Mouse (Mus musculus) adrenal gland, postnatal 14 days (tissue): Measurements from ENCODE around the gene Ppdpf. TPM values are rescaled to one million over a fixed set of nuclear protein-coding genes. Genes with fewer than 3 reads are reported as not detected.
A peak's percentile ranks its signal among the peaks of the same experiment; 100 is the strongest.

Experiments
- DNase-seq: peaks from one replicate; pipeline ENCODE4 v3.0.0; 2021; ENCODE audit warnings: mixed read lengths
- total RNA-seq: library from RNA; stranded (reverse); gene quantifications from 2 replicates; pipeline ENCODE4 v1.2.3, GENCODE M21; 2021

Ppdpf gene
- total RNA-seq, 1 experiment from 2014 or later, result 95.5 TPM

- no peak for DNase-seq
Observed at GRCm38 (mm10) chr2:181218881-181219485, 31.9 kb downstream of the Ppdpf start.

GRCm38 (mm10) chr2:181219538-181220216 lies 32.6 kb downstream of the Ppdpf start, which contains the start of gene Fndc11:
Gene Fndc11, plus strand, starts transcription at chr2:181220013.
- DNase-seq, result peak; percentile 89

GRCm38 (mm10) chr2:181220361-181220760 lies 33.3 kb downstream of the Ppdpf start:
- DNase-seq, result peak; percentile 47

GRCm38 (mm10) chr2:181224994-181225393 lies 37.9 kb downstream of the Ppdpf start:
- DNase-seq, result no peak

- DNase-seq, result no peak
Observed at GRCm38 (mm10) chr2:181227122-181227521, 40.1 kb downstream of the Ppdpf start.

GRCm38 (mm10) chr2:181228335-181228734 lies 41.3 kb downstream of the Ppdpf start:
- no peak for DNase-seq

GRCm38 (mm10) chr2:181231171-181231570 lies 44.1 kb downstream of the Ppdpf start:
- no peak for DNase-seq

- no peak for DNase-seq
Observed at GRCm38 (mm10) chr2:181233443-181233842, 46.4 kb downstream of the Ppdpf start.

- no peak for DNase-seq
Observed at GRCm38 (mm10) chr2:181234680-181235079, 47.6 kb downstream of the Ppdpf start.

GRCm38 (mm10) chr2:181235681-181236566 lies 48.9 kb downstream of the Ppdpf start:
- no peak for DNase-seq

GRCm38 (mm10) chr2:181237251-181238014 lies 50.4 kb downstream of the Ppdpf start:
- no peak for DNase-seq

- no peak for DNase-seq
Observed at GRCm38 (mm10) chr2:181238091-181238610, 51.1 kb downstream of the Ppdpf start.

Other genes with a start within 250 kb of the Ppdpf start
- 5.2 and 6.6 TPM in 2 replicates for gene Nkain4, start 232.5 kb upstream of the Ppdpf start, total RNA-seq
- gene Arfgap1, start 220.0 kb upstream of the Ppdpf start, total RNA-seq, result 47.9 and 54.8 TPM in 2 replicates
- 3.5 and 3.7 TPM in 2 replicates for gene Col20a1, start 200.7 kb upstream of the Ppdpf start, total RNA-seq
- gene Chrna4, start 143.7 kb upstream of the Ppdpf start, total RNA-seq, result 5.6 and 9.6 TPM in 2 replicates
- 6.0 and 6.8 TPM in 2 replicates for gene Kcnq2, start 51.9 kb upstream of the Ppdpf start, total RNA-seq
- 38.4 and 47.9 TPM in 2 replicates for gene Eef1a2, start 30.2 kb upstream of the Ppdpf start, total RNA-seq
- 0.11 TPM in 1 of 2 replicates, not detected in the other for gene Ptk6, start 15.5 kb downstream of the Ppdpf start, total RNA-seq
- gene Srms, start 25.9 kb downstream of the Ppdpf start, total RNA-seq, result 0.56 and 0.60 TPM in 2 replicates
- not detected in 2 replicates for gene Fndc11, start 32.8 kb downstream of the Ppdpf start, total RNA-seq
- gene Helz2, start 54.8 kb downstream of the Ppdpf start, total RNA-seq, result 19.2 and 23.9 TPM in 2 replicates
- gene Gmeb2, start 100.8 kb downstream of the Ppdpf start, total RNA-seq, result 16.4 and 17.9 TPM in 2 replicates
- gene Stmn3, start 127.3 kb downstream of the Ppdpf start, total RNA-seq, result 10.6 and 19.4 TPM in 2 replicates
- gene Rtel1, start 132.5 kb downstream of the Ppdpf start, total RNA-seq, result 37.6 and 38.6 TPM in 2 replicates
- gene Zgpat, start 177.7 kb downstream of the Ppdpf start, total RNA-seq, result 35.3 and 37.9 TPM in 2 replicates
- 36.4 and 49.3 TPM in 2 replicates for gene Arfrp1, start 178.2 kb downstream of the Ppdpf start, total RNA-seq
- gene Lime1, start 192.8 kb downstream of the Ppdpf start, total RNA-seq, result 15.5 and 24.2 TPM in 2 replicates